Mouse (Mus musculus): Measurements from ENCODE around the gene Pkd1l3. TPM values are rescaled to one million over a fixed set of nuclear protein-coding genes. Genes with fewer than 3 reads are reported as not detected.

The Pkd1l3 gene
- polyA plus RNA-seq, 1 experiment from 2014 or later = 3.4 TPM

DNA sequence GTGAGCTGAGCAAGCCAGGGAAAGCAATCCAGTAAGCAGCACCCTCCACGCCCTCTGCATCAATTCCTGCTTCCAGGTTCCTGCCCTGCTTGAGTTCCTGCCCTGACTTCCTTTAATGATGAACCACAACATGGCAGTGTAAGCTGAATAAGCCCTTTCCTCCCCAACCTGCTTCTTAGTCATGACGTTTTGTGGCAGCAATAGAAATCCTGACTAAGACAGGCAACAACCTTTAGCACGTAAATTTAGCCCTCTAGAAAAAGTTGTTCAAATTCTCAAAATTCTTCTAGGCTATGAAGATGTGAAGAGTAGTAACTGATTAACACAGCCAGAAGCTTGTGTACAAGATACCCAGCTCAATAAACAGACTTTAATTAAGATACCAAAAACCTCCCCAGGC, 67.2 kb downstream of the Pkd1l3 start:
- 70% methylated on average over 3 of the region's 3 CpGs for WGBS
- no peak for ATAC-seq (replicated peaks; ENCODE audit: low FRiP score)
- H3K4me2 ChIP-seq = no peak overlapping the region
- H3K9ac ChIP-seq (ENCODE audit: low read depth, low read length) = no peak overlapping the region
- H3K4me3 ChIP-seq (ENCODE audit: low read depth, low read length) = no peak overlapping the region
- no peak overlapping the region for H3K27ac ChIP-seq (ENCODE audit: low read depth, low read length)
- DNase-seq (ENCODE audit: low spot score) = no peak
- H3K36me3 ChIP-seq (ENCODE audit: control insufficient read depth, insufficient read depth, low read length) = peaks cover 30% of the 10 kb centered on the region
- no peaks in the 10 kb centered on the region for H3K27me3 ChIP-seq (replicated peaks; ENCODE audit: control insufficient read depth, insufficient read depth, low read length)
- H3K4me1 ChIP-seq (replicated peaks; ENCODE audit: control insufficient read depth, insufficient read depth, low read length) = no peaks in the 10 kb centered on the region
- no peaks in the 10 kb centered on the region for H3K9me3 ChIP-seq (ENCODE audit: control insufficient read depth, low read length)

DNA sequence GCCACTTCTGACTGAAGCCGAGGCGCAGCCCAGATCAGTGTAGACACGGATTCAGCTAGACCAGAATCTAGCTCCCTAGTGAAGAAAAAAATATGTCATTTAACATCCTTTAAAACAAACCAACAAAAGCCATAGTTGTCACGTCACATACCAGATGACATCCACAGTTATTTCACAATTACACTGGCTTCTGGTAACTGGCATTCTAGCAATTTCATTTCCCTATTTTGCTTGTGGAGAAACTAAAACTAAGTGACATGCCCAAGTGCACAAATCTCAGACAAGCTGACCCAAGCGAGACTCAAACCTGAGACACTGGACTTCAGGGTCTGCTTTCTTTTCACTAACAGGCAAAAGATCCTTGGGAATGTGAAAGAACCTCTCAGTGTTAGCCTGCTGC, 67.8 kb downstream of the Pkd1l3 start:
- WGBS = 88% methylated on average over 5 of the region's 5 CpGs
- DNase-seq (ENCODE audit: low spot score) = no peak
- Histone ChIP-seq H3K27ac (ENCODE audit: low read depth, low read length) (no peak overlapping the region), H3K36me3 (ENCODE audit: control insufficient read depth, insufficient read depth, low read length) (peaks cover 28% of the 10 kb centered on the region), H3K9ac (ENCODE audit: low read depth, low read length) (no peak overlapping the region), H3K9me3 (ENCODE audit: control insufficient read depth, low read length) (no peaks in the 10 kb centered on the region), H3K27me3 (replicated peaks; ENCODE audit: control insufficient read depth, insufficient read depth, low read length) (no peaks in the 10 kb centered on the region), H3K4me2 (no peak overlapping the region), H3K4me3 (ENCODE audit: low read depth, low read length) (no peak overlapping the region), H3K4me1 (replicated peaks; ENCODE audit: control insufficient read depth, insufficient read depth, low read length) (no peaks in the 10 kb centered on the region)
- ATAC-seq (replicated peaks; ENCODE audit: low FRiP score) = no peak

DNA sequence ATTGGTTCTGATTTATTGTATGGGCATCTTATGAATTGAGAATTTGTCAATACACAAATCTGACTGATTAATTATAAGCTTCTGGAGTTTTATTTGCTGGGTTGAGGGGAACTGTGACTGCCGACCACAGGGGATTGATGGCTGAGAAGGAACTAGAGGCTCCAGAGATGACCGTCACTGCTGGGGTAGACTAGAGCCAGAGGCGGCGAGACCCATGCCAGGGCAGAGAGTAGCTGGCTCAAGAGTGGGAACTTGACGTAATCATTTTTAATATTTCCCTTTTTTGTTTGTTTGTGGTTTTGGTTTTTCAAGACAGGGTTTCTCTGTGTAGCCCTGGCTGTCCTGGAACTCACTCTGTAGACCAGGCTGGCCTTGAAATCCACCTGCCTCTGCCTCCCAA, 72.9 kb downstream of the Pkd1l3 start:
- WGBS = 87% methylated on average over 5 of the region's 5 CpGs
- ATAC-seq (replicated peaks; ENCODE audit: low FRiP score) (no peak), DNase-seq (ENCODE audit: low spot score) (no peak)
- H3K27me3 ChIP-seq (replicated peaks; ENCODE audit: control insufficient read depth, insufficient read depth, low read length) = no peaks in the 10 kb centered on the region
- peaks cover 12% of the 10 kb centered on the region; the same call in 1 of the 2 replicates for H3K4me1 ChIP-seq (replicated peaks; ENCODE audit: control insufficient read depth, insufficient read depth, low read length)
- no peak overlapping the region for H3K9ac ChIP-seq (ENCODE audit: low read depth, low read length)
- H3K9me3 ChIP-seq (ENCODE audit: control insufficient read depth, low read length) = no peaks in the 10 kb centered on the region
- H3K36me3 ChIP-seq (ENCODE audit: control insufficient read depth, insufficient read depth, low read length) = peaks cover 4% of the 10 kb centered on the region
- H3K27ac ChIP-seq (ENCODE audit: low read depth, low read length) = no peak overlapping the region
- H3K4me2 ChIP-seq = no peak overlapping the region
- H3K4me3 ChIP-seq (ENCODE audit: low read depth, low read length) = no peak overlapping the region

DNA sequence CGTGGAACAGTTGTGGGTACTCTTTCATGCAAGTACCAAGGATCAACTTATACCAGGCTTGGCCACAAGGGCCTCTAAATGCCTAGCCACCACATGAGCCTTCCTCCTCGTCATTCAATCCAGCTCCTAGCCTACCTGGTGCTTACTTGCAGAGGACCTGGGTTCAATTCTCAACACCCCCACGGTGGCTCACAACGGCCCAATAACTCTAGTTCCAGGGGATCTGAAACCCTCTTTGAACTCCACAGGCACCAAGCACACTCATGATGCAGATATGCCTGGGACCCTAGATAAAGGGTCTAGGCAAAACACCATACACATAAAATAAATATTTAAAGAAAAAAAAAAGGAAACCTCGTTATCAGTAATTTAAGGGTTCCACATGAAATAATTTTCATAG, 77.5 kb downstream of the Pkd1l3 start:
- Histone ChIP-seq H3K4me1 (replicated peaks; ENCODE audit: control insufficient read depth, insufficient read depth, low read length) (peaks cover 12% of the 10 kb centered on the region; the same call in 1 of the 2 replicates), H3K27me3 (replicated peaks; ENCODE audit: control insufficient read depth, insufficient read depth, low read length) (no peaks in the 10 kb centered on the region), H3K4me3 (ENCODE audit: low read depth, low read length) (peak overlapping the region; percentile 99), H3K4me2 (peak overlapping the region; percentile 91), H3K36me3 (ENCODE audit: control insufficient read depth, insufficient read depth, low read length) (no peaks in the 10 kb centered on the region), H3K27ac (ENCODE audit: low read depth, low read length) (no peak overlapping the region), H3K9me3 (ENCODE audit: control insufficient read depth, low read length) (no peaks in the 10 kb centered on the region), H3K9ac (ENCODE audit: low read depth, low read length) (peak overlapping the region; percentile 37; the same call in 1 of the 2 replicates)
- ATAC-seq (replicated peaks; ENCODE audit: low FRiP score) = no peak
- DNase-seq (ENCODE audit: low spot score) = no peak
- 50% methylated on average over 5 of the region's 5 CpGs for WGBS

DNA sequence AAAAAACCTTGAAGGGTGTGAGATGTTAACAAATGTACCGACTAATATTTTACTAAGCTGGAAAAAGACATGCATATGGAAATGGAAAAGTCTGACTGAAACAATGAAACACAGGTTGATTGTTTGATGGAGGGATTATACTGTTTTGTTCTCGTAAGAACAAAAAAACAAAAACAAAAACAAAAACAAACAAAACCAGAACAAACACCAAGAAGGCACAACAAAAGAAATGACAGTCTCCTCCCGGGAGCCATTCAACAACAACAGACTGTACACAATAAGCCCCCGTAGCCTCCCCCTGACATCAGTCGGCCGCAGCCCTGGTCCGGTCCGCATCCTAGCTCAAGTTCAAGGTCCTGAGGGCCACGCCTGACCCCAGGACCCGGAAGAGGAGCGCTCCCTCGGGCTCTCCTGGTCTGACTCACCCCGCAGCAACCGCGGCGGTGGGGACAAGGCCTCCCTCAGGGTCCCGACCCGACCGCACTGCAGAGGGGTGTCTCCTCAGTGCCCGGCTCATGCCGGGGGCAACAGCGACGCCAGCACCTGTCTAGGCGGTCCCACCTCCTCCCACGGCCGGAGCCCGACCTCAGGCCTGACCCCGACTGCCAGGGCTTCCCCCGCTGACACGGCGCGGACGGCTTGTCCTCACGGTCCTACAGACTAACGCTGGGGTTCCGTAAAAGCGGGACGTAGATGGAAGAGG, 78.3 kb downstream of the Pkd1l3 start:
- DNase-seq (ENCODE audit: low spot score) = no peak
- Histone ChIP-seq H3K27me3 (replicated peaks; ENCODE audit: control insufficient read depth, insufficient read depth, low read length) (no peaks in the 10 kb centered on the region), H3K36me3 (ENCODE audit: control insufficient read depth, insufficient read depth, low read length) (no peaks in the 10 kb centered on the region), H3K9me3 (ENCODE audit: control insufficient read depth, low read length) (no peaks in the 10 kb centered on the region), H3K4me2 (peak overlapping the region; percentile 91), H3K27ac (ENCODE audit: low read depth, low read length) (peak overlapping the region; percentile 55), H3K4me1 (replicated peaks; ENCODE audit: control insufficient read depth, insufficient read depth, low read length) (peaks cover 12% of the 10 kb centered on the region; the same call in 1 of the 2 replicates), H3K4me3 (ENCODE audit: low read depth, low read length) (peak overlapping the region; percentile 99), H3K9ac (ENCODE audit: low read depth, low read length) (peak overlapping the region; percentile 93)
- under 1% methylated on average over 38 of the region's 38 CpGs for WGBS
- peak; percentile 66 for ATAC-seq (replicated peaks; ENCODE audit: low FRiP score)

DNA sequence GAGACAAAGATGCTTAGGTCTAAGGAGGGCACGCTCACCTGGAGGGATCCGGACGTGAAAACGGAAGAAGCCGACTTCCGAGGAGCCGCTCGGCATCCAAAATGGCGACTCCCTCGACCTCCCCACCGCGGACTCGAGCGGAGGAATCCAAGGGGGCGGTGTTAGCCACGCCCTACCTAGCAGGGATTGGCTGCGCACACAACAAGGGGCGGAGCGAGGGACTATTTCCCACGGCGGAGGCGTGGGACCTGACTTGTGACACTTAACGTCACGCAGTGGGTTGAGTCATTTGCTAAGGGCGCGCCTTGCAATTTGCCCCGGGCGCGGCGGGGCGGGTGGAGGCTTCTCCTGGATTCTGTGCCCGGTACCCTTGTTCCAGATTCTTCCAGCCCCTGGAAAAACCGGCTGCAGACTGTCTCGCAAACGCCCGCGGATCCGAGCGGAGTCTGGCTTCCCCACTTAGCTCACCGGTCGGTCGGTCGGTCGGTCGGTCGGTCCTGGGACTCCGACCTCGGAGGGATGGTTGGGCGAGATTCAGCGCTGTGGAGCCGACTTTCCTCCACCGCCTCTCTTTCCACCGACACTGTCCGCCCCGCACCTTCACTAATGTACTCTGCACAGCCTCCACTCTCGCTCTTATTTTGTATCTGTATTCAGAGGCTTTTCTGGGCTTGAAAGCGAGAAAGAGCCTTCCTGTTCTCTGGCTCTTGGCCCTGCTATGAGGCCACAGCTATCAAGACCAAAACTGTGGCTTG, 79.0 kb downstream of the Pkd1l3 start, which contains the start of gene Ist1:
TSS of gene Ist1 (minus strand) at position 115 of the 755 bp plus-strand sequence.
- Histone ChIP-seq H3K9me3 (ENCODE audit: control insufficient read depth, low read length) (no peaks in the 10 kb centered on the region), H3K4me2 (peak within 1 kb of the TSS; percentile 91), H3K36me3 (ENCODE audit: control insufficient read depth, insufficient read depth, low read length) (no peaks in the 10 kb centered on the region), H3K4me3 (ENCODE audit: low read depth, low read length) (peak within 1 kb of the TSS; percentile 99), H3K27ac (ENCODE audit: low read depth, low read length) (peak within 1 kb of the TSS; percentile 55), H3K27me3 (replicated peaks; ENCODE audit: control insufficient read depth, insufficient read depth, low read length) (no peaks in the 10 kb centered on the region), H3K9ac (ENCODE audit: low read depth, low read length) (peak within 1 kb of the TSS; percentile 93), H3K4me1 (replicated peaks; ENCODE audit: control insufficient read depth, insufficient read depth, low read length) (peaks cover 12% of the 10 kb centered on the region; the same call in 1 of the 2 replicates)
- WGBS = under 1% methylated on average over 57 of the region's 57 CpGs
- peak; percentile 98 for DNase-seq (ENCODE audit: low spot score)
- ATAC-seq (replicated peaks; ENCODE audit: low FRiP score) = peak; percentile 97

DNA sequence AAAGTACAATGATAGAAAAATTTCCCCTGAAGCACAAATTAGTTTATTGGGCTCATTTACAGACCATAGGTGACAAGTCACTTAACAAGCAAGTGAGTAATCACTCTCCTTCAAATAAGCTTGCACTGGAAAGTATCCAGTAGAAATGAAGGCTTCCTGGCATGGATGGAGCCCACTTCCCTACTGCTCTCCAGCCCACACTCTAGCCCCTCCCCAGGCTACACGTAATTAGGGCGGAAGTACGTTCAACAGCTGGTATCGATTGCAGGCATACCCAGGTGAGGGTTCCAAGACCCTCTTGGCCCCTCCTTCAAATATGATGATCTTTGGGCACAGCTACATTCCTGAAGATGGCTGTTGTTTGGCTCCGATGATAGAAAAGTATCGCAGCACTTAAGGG, 79.8 kb downstream of the Pkd1l3 start:
- peaks cover 12% of the 10 kb centered on the region; the same call in 1 of the 2 replicates for H3K4me1 ChIP-seq (replicated peaks; ENCODE audit: control insufficient read depth, insufficient read depth, low read length)
- no peaks in the 10 kb centered on the region for H3K9me3 ChIP-seq (ENCODE audit: control insufficient read depth, low read length)
- DNase-seq (ENCODE audit: low spot score) (no peak), ATAC-seq (replicated peaks; ENCODE audit: low FRiP score) (no peak)
- H3K4me2 ChIP-seq = peak overlapping the region; percentile 70
- H3K27ac ChIP-seq (ENCODE audit: low read depth, low read length) = no peak overlapping the region
- no peaks in the 10 kb centered on the region for H3K27me3 ChIP-seq (replicated peaks; ENCODE audit: control insufficient read depth, insufficient read depth, low read length)
- H3K36me3 ChIP-seq (ENCODE audit: control insufficient read depth, insufficient read depth, low read length) = no peaks in the 10 kb centered on the region
- no peak overlapping the region for H3K9ac ChIP-seq (ENCODE audit: low read depth, low read length)
- peak overlapping the region; percentile 99; the same call in 1 of the 2 replicates for H3K4me3 ChIP-seq (ENCODE audit: low read depth, low read length)
- WGBS = 57% methylated on average over 6 of the region's 6 CpGs

DNA sequence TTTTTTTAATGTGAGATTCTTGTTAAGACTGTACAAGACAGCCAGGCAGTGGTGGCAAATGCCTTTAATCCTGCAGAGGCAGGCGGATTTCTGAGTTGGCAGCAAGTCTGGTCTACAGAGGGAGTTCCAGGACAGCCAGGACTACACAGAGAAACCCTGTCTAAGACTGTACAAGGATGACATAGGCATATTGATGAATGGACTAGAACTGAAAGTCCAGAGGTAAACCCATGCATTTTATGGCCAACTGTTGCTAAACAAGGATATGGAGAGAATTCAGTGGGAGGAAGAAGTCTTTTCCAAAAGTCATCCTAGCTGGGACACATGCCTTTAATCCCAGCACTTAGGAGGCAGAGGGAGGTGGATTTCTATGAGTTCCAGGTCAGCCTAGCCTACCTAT, 83.4 kb downstream of the Pkd1l3 start:
- H3K36me3 ChIP-seq (ENCODE audit: control insufficient read depth, insufficient read depth, low read length) = no peaks in the 10 kb centered on the region
- H3K4me1 ChIP-seq (replicated peaks; ENCODE audit: control insufficient read depth, insufficient read depth, low read length) = no peaks in the 10 kb centered on the region; the same call in 1 of the 2 replicates
- no peak overlapping the region for H3K4me2 ChIP-seq
- no peak for DNase-seq (ENCODE audit: low spot score)
- no peak overlapping the region for H3K27ac ChIP-seq (ENCODE audit: low read depth, low read length)
- H3K27me3 ChIP-seq (replicated peaks; ENCODE audit: control insufficient read depth, insufficient read depth, low read length) = no peaks in the 10 kb centered on the region
- no peak overlapping the region for H3K4me3 ChIP-seq (ENCODE audit: low read depth, low read length)
- H3K9ac ChIP-seq (ENCODE audit: low read depth, low read length) = no peak overlapping the region
- H3K9me3 ChIP-seq (ENCODE audit: control insufficient read depth, low read length) = no peaks in the 10 kb centered on the region
- WGBS = 76% methylated on average over 1 of the region's 1 CpGs
- no peak for ATAC-seq (replicated peaks; ENCODE audit: low FRiP score)
